20 mouse cellular contexts compared by ENCODE assay signal in the genomic region with DNA sequence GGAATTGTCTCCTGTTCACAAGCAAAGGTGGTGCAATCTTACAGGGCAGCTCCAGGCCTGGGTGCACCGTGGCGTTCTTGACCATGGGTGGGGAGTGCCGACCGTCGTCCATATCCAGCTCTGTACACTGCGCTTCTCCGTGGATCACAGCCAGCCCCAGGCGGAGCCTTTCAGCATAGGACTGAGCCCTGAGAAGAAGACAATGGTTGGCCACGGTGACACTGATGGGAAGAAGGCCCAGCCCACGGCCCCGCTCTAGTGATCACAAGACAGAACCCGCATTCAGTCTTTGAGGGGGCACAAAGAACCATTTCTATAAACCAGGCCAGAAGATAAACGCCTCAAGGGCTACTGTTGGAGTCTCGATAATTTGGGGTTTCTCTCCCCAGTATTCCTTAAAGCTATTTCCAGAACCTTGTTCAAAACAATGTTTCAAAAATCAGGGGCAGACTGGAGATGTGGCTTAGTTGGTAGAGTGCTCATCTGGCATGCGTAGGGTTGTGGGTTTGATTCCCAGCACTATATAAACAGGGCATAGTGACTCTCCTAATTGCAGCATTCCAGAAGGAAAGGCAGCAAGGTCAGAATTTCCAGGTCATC. TPM values are rescaled to one million over a fixed set of nuclear protein-coding genes. Genes with fewer than 3 reads are reported as not detected.
"Had no signal": no experiment of that assay in that cellular context is flagged by ENCODE, and none has a peak within 500 bp of the region (broad histone marks: within the 10 kb centered on the region; RNA-seq: fewer than 3 reads in every experiment).

No protein-coding gene starts in this region.

- DNase-seq: kidney, adult 8-10 months; kidney, postnatal 4 days; liver, embryonic 13.5 days; liver, postnatal 0 days; lung, postnatal 14 days; midbrain, embryonic 14.5 days; thymus, adult 2 months; thymus, postnatal 25 days had no signal

- H3K4me1 ChIP-seq: lung, embryonic 15.5 days; neural tube, embryonic 15.5 days had no signal

- H3K4me3 ChIP-seq: limb, embryonic 10.5 days; liver, embryonic 13.5 days; lung, embryonic 15.5 days; myocyte; neural tube, embryonic 15.5 days had no signal

- H3K27ac ChIP-seq: kidney, postnatal 0 days; limb, embryonic 10.5 days; liver, embryonic 13.5 days; lung, embryonic 15.5 days; macrophage; neural tube, embryonic 15.5 days; stomach, postnatal 0 days had no signal

- ATAC-seq: hindbrain, embryonic 16.5 days; inflammation-experienced regulatory T-cells, adult 6 months; intestine, postnatal 0 days; liver, postnatal 0 days had no signal

- H3K27me3 ChIP-seq: liver, embryonic 13.5 days; lung, embryonic 15.5 days; neural tube, embryonic 15.5 days had no signal

- H3K4me2 ChIP-seq: liver, embryonic 13.5 days; lung, embryonic 15.5 days; neural tube, embryonic 15.5 days had no signal

- H3K9me3 ChIP-seq: limb, embryonic 10.5 days; liver, embryonic 13.5 days; lung, embryonic 15.5 days; neural tube, embryonic 15.5 days had no signal

- H3K9ac ChIP-seq: liver, embryonic 13.5 days; liver, postnatal 0 days; lung, embryonic 15.5 days; neural tube, embryonic 15.5 days had no signal

RNA-seq across cellular contexts. Expression of a gene that starts 11.2 kb away (rescaled TPM):
- total RNA-seq: left cerebral cortex, adult 8-10 months; megakaryocyte-erythroid progenitor cell, adult 5-6 weeks had no signal
- polyA plus RNA-seq: inflammation-experienced regulatory T-cells, adult 6 months; liver, embryonic 13.5 days; liver, postnatal 0 days; lung, embryonic 15.5 days; macrophage; midbrain, embryonic 14.5 days; myocyte; neural tube, embryonic 15.5 days had no signal

RNA-seq across cellular contexts. Expression of a gene that starts 53.5 kb away (rescaled TPM):
- polyA plus RNA-seq: inflammation-experienced regulatory T-cells, adult 6 months had no signal
